Mouse (Mus musculus): ENCODE data around the gene Fndc5. TPM values are rescaled to one million over a fixed set of nuclear protein-coding genes. Genes with fewer than 3 reads are reported as not detected.

Fndc5 gene
- polyA plus RNA-seq, 1 experiment from 2014 or later: 1.4 TPM

DNA sequence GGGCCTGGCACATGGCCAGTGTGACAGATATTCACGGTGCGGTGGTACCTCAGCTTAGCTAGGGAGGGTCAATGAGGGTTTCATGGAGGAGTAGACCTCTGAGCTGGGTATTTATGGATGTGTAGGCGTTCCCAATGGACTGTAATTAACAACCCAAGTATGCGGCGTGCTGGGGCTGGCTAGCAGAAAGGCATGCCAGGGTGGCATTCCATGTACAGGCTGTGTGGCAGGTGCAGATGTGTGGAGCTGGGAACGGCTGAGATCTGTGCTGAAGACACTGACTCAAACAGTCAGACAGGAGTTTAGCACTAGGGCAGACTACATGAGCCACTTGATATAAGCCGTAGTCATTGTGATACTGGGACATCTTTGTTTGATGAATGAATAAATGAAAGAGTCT is 28.2 kb upstream of the Fndc5 start:
- H3K9ac ChIP-seq (replicated peaks; ENCODE audit: low read depth, low read length): no peak overlapping the region
- no peaks in the 10 kb centered on the region for H3K36me3 ChIP-seq (ENCODE audit: control insufficient read depth, insufficient read depth, low read length)
- no peak overlapping the region for H3K4me2 ChIP-seq (replicated peaks; ENCODE audit: low read depth, low read length)
- H3K4me3 ChIP-seq (ENCODE audit: low read depth, low read length): no peak overlapping the region
- 83% methylated on average over 7 of the region's 7 CpGs for WGBS
- 0 out of 2 replicates have a peak, but pooled peaks cover 7% of the 10 kb centered on the region for H3K27me3 ChIP-seq (ENCODE audit: control insufficient read depth, insufficient read depth, low read length)
- no peak overlapping the region for H3K27ac ChIP-seq (ENCODE audit: low read length)
- 0 out of 2 replicates have a peak, but pooled peaks cover 6% of the 10 kb centered on the region for H3K4me1 ChIP-seq (ENCODE audit: control insufficient read depth, insufficient read depth, low read length)
- ATAC-seq (ENCODE audit: insufficient number of reproducible peaks, insufficient read depth, low FRiP score, low read depth): no peak
- H3K9me3 ChIP-seq (ENCODE audit: control insufficient read depth, low read depth, low read length): no peaks in the 10 kb centered on the region

DNA sequence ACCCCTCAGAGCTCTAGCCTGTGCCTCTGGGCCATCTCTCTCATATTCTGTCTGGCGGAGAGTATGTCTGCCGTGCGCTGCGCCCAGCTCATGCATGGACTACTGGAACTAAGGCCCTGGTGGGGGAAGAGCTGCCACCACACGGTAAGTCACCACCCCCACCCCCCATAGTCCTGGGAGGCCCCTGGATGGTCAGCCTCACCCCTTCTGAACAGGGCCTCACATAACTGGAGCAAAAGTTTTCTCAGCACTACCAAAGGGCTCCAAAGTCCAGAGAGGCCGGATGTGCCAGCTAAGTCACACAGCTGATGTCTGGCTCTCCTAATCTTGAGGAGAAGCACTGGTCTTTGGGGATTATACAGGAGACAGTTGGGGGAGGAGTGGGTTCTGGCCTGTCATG is 26.0 kb upstream of the Fndc5 start:
- Histone ChIP-seq H3K4me3 (ENCODE audit: low read depth, low read length) (no peak overlapping the region), H3K9ac (replicated peaks; ENCODE audit: low read depth, low read length) (no peak overlapping the region), H3K9me3 (ENCODE audit: control insufficient read depth, low read depth, low read length) (no peaks in the 10 kb centered on the region), H3K27ac (ENCODE audit: low read length) (no peak overlapping the region), H3K4me1 (ENCODE audit: control insufficient read depth, insufficient read depth, low read length) (0 out of 2 replicates have a peak, but pooled peaks cover 6% of the 10 kb centered on the region), H3K27me3 (ENCODE audit: control insufficient read depth, insufficient read depth, low read length) (0 out of 2 replicates have a peak, but pooled peaks cover 3% of the 10 kb centered on the region), H3K36me3 (ENCODE audit: control insufficient read depth, insufficient read depth, low read length) (no peaks in the 10 kb centered on the region), H3K4me2 (replicated peaks; ENCODE audit: low read depth, low read length) (no peak overlapping the region)
- 84% methylated on average over 6 of the region's 6 CpGs for WGBS
- ATAC-seq (ENCODE audit: insufficient number of reproducible peaks, insufficient read depth, low FRiP score, low read depth): no peak

DNA sequence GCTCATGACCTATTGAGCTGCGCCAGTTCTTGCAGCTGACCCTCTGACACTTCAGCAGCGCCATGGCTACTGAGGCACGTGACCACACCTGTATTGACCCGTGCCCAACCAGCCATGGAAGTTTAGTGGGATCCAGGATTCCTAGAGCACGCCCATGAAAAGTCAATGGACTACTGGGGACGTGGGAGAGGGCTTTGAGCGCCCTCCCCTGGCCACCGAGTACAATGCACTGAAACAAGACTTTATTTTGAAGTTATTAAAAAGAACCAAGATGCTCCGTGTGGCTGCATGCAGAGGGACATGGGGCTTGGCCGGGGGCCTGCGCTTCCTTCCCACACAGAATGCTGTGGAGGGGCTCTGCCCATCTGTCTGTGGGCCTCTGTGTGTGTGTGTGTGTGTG is 25.4 kb upstream of the Fndc5 start:
- ATAC-seq (ENCODE audit: insufficient number of reproducible peaks, insufficient read depth, low FRiP score, low read depth): no peak
- 59% methylated on average over 11 of the region's 11 CpGs for WGBS

DNA sequence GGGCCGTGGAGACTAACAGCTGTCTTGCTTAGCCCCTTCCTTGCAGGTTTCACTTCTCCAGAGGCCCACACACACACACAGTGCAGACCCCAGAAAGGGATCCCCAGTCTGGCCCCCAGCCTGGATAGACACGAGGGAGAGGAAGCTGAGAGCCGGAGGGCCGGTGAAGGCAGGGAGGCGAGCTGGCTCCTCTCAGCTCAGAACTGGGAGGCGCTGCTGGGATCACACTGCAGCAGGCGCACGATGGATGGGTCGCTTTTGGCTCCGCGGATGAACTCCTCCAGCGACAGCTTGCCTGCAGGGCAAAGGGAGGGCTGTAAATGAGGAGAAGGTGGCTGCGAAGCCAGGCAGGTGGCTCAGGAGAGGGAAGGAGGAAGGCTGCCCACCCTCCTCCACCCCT is 24.6 kb upstream of the Fndc5 start:
- 0 out of 2 replicates have a peak, but pooled peaks cover 6% of the 10 kb centered on the region for H3K4me1 ChIP-seq (ENCODE audit: control insufficient read depth, insufficient read depth, low read length)
- 35% methylated on average over 13 of the region's 13 CpGs for WGBS
- H3K36me3 ChIP-seq (ENCODE audit: control insufficient read depth, insufficient read depth, low read length): no peaks in the 10 kb centered on the region
- peak overlapping the region; percentile 29 for H3K4me2 ChIP-seq (replicated peaks; ENCODE audit: low read depth, low read length)
- peak; percentile 24; the same call in 1 of the 2 replicates for ATAC-seq (ENCODE audit: insufficient number of reproducible peaks, insufficient read depth, low FRiP score, low read depth)
- H3K27me3 ChIP-seq (ENCODE audit: control insufficient read depth, insufficient read depth, low read length): no peaks in the 10 kb centered on the region
- peak overlapping the region; percentile 3; the same call in 1 of the 2 replicates for H3K4me3 ChIP-seq (ENCODE audit: low read depth, low read length)
- no peaks in the 10 kb centered on the region for H3K9me3 ChIP-seq (ENCODE audit: control insufficient read depth, low read depth, low read length)
- no peak overlapping the region for H3K9ac ChIP-seq (replicated peaks; ENCODE audit: low read depth, low read length)
- no peak overlapping the region for H3K27ac ChIP-seq (ENCODE audit: low read length)

More for the DNA sequence above, 25.4 kb upstream of the Fndc5 start:
- Histone ChIP-seq H3K9ac (replicated peaks; ENCODE audit: low read depth, low read length) (no peak overlapping the region), H3K4me1 (ENCODE audit: control insufficient read depth, insufficient read depth, low read length) (0 out of 2 replicates have a peak, but pooled peaks cover 6% of the 10 kb centered on the region), H3K27me3 (ENCODE audit: control insufficient read depth, insufficient read depth, low read length) (no peaks in the 10 kb centered on the region), H3K4me2 (replicated peaks; ENCODE audit: low read depth, low read length) (no peak overlapping the region), H3K9me3 (ENCODE audit: control insufficient read depth, low read depth, low read length) (no peaks in the 10 kb centered on the region), H3K4me3 (ENCODE audit: low read depth, low read length) (no peak overlapping the region), H3K27ac (ENCODE audit: low read length) (no peak overlapping the region), H3K36me3 (ENCODE audit: control insufficient read depth, insufficient read depth, low read length) (no peaks in the 10 kb centered on the region)

DNA sequence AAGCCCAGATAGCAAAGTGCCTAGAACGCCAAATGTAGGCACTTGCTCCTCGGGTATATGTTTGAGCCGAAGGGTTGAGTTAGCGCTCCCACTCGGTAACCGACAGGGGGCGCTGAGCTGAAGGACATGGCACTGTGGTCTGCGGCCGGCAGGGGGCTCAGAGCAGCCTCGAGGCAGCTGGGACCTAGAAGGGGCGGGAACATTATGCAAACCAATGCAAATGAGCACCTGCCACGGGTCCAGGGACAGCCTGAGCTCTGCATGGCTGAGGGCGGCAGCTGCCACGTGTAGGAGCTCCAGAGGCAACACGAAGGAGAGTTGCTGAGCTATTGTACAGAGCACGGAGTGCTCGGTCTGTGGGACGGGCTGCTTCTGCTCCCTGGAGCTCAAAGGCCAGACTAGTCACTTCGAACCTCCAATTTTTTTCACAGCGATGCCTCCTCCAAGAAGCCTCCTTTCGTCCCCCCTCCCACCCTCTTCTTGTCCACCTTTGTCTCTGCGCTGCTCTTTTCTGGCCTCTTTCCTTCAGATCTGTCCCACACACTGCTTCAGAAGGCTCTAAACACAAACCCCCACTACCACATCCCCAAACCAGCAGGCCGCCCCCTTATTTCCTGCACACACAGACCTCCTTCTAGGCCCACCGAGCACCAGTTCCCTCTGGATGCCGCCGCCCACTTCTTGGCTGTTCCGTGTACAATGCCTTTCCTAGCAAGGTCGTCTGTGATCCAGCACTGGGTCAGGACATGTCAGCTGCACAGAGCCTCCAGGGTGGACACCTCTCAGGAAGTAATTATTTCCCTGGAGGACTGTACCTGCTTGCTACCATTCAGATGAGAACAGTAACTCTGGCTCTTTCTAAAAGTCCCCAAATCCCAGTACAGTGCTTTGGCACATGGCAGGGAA is 23.5 kb upstream of the Fndc5 start:
- no peak overlapping the region for H3K4me3 ChIP-seq (ENCODE audit: low read depth, low read length)
- H3K27ac ChIP-seq (ENCODE audit: low read length): no peak overlapping the region
- 34% methylated on average over 28 of the region's 28 CpGs for WGBS
- H3K36me3 ChIP-seq (ENCODE audit: control insufficient read depth, insufficient read depth, low read length): no peaks in the 10 kb centered on the region
- no peaks in the 10 kb centered on the region for H3K9me3 ChIP-seq (ENCODE audit: control insufficient read depth, low read depth, low read length)
- no peaks in the 10 kb centered on the region for H3K27me3 ChIP-seq (ENCODE audit: control insufficient read depth, insufficient read depth, low read length)
- H3K4me2 ChIP-seq (replicated peaks; ENCODE audit: low read depth, low read length): no peak overlapping the region
- H3K4me1 ChIP-seq (ENCODE audit: control insufficient read depth, insufficient read depth, low read length): 0 out of 2 replicates have a peak, but pooled peaks cover 6% of the 10 kb centered on the region
- no peak overlapping the region for H3K9ac ChIP-seq (replicated peaks; ENCODE audit: low read depth, low read length)
- ATAC-seq (ENCODE audit: insufficient number of reproducible peaks, insufficient read depth, low FRiP score, low read depth): peak; percentile 70

DNA sequence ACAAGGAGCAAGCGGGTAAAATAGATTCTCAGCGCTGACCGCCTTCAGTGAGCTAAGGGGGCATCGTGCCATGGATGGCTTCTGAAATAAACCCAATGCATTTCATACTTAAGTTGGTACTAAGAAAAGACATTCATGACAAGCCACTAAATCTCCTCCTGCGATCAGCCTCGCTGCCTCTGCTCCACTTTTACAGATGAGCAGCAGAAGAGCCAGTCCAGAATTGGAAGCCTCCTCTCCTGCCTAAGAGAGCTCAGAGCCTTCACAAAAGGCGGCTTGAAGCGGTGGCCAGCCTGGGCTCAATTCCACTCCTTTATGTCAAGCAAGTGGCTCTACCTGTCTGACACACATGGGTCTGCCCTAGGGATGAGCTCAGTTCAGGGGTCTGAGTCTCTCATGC is 20.1 kb upstream of the Fndc5 start:
- Histone ChIP-seq H3K27me3 (ENCODE audit: control insufficient read depth, insufficient read depth, low read length) (0 out of 2 replicates have a peak, but pooled peaks cover 5% of the 10 kb centered on the region), H3K4me3 (ENCODE audit: low read depth, low read length) (no peak overlapping the region), H3K9me3 (ENCODE audit: control insufficient read depth, low read depth, low read length) (no peaks in the 10 kb centered on the region), H3K4me2 (replicated peaks; ENCODE audit: low read depth, low read length) (no peak overlapping the region), H3K36me3 (ENCODE audit: control insufficient read depth, insufficient read depth, low read length) (no peaks in the 10 kb centered on the region), H3K9ac (replicated peaks; ENCODE audit: low read depth, low read length) (no peak overlapping the region), H3K4me1 (ENCODE audit: control insufficient read depth, insufficient read depth, low read length) (0 out of 2 replicates have a peak, but pooled peaks cover 9% of the 10 kb centered on the region), H3K27ac (ENCODE audit: low read length) (no peak overlapping the region)
- WGBS: 96% methylated on average over 8 of the region's 8 CpGs
- ATAC-seq (ENCODE audit: insufficient number of reproducible peaks, insufficient read depth, low FRiP score, low read depth): no peak

DNA sequence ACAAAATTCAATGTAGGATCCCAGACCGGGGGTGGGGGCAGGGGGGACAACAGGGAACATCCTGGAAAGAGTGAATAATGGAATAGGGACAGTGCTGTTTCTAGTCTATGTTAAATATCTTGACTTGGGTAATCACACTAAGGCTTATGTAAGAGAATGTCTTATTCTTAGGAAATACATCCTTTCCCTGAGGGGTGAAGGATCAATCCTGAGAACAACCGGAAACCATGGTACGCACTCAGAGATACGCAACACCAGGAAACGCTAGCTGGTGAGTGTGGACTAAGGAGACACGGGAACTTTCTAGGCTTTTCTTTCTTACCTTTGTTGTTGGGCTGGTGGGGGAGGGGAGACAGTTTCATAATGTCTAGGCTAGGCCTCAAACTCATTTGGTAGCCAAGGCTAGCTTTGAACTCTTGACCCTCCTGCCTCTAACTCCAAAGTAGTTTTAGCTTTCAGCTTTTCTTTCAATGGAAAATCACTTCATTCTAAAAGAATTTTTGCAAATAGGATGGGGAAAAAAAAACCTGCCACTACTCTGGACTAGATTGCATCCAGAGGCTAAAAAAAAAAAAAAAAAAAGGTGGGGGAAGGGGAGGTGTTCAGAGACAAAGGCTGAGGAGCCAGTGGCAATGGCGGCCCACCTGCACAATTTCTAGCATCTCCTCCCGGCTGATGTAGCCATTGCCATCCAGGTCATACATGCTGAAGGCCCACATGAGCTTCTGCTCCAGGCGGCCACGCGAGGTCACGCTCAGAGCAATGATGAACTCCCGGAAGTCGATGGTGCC is 18.9 kb upstream of the Fndc5 start:
- Histone ChIP-seq H3K9me3 (ENCODE audit: control insufficient read depth, low read depth, low read length) (no peaks in the 10 kb centered on the region), H3K36me3 (ENCODE audit: control insufficient read depth, insufficient read depth, low read length) (no peaks in the 10 kb centered on the region), H3K4me2 (replicated peaks; ENCODE audit: low read depth, low read length) (no peak overlapping the region), H3K9ac (replicated peaks; ENCODE audit: low read depth, low read length) (no peak overlapping the region), H3K4me3 (ENCODE audit: low read depth, low read length) (no peak overlapping the region), H3K4me1 (ENCODE audit: control insufficient read depth, insufficient read depth, low read length) (0 out of 2 replicates have a peak, but pooled peaks cover 3% of the 10 kb centered on the region), H3K27ac (ENCODE audit: low read length) (no peak overlapping the region), H3K27me3 (ENCODE audit: control insufficient read depth, insufficient read depth, low read length) (0 out of 2 replicates have a peak, but pooled peaks cover 8% of the 10 kb centered on the region)
- ATAC-seq (ENCODE audit: insufficient number of reproducible peaks, insufficient read depth, low FRiP score, low read depth): no peak
- 82% methylated on average over 14 of the region's 14 CpGs for WGBS

DNA sequence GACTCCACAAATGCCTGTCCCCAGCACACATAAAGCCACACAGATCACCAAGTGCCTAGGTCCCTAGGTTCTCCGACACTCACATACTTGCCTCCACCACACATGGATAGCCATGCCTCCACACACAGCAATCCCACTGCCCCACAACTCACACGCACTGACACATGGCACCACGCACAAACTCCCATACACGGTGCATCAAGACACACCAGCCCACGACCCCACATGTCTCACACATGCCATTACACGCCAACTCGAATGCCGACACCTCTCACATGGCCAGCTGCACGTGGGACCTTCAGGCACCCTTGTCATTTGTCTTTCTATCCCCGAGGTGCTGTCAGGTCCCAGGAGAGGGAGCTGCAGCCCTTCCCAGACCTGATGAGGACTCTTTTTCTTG is 17.1 kb upstream of the Fndc5 start:
- H3K4me3 ChIP-seq (ENCODE audit: low read depth, low read length): no peak overlapping the region
- ATAC-seq (ENCODE audit: insufficient number of reproducible peaks, insufficient read depth, low FRiP score, low read depth): no peak
- H3K36me3 ChIP-seq (ENCODE audit: control insufficient read depth, insufficient read depth, low read length): no peaks in the 10 kb centered on the region
- no peak overlapping the region for H3K9ac ChIP-seq (replicated peaks; ENCODE audit: low read depth, low read length)
- 0 out of 2 replicates have a peak, but pooled peaks cover 4% of the 10 kb centered on the region for H3K4me1 ChIP-seq (ENCODE audit: control insufficient read depth, insufficient read depth, low read length)
- no peaks in the 10 kb centered on the region for H3K9me3 ChIP-seq (ENCODE audit: control insufficient read depth, low read depth, low read length)
- H3K27me3 ChIP-seq (ENCODE audit: control insufficient read depth, insufficient read depth, low read length): 0 out of 2 replicates have a peak, but pooled peaks cover 8% of the 10 kb centered on the region
- 70% methylated on average over 10 of the region's 10 CpGs for WGBS
- no peak overlapping the region for H3K27ac ChIP-seq (ENCODE audit: low read length)
- no peak overlapping the region for H3K4me2 ChIP-seq (replicated peaks; ENCODE audit: low read depth, low read length)

Measured in stomach, embryonic 14.5 days (tissue).